Mouse (Mus musculus): ENCODE results near the gene Gm17455. TPM values are rescaled to one million over a fixed set of nuclear protein-coding genes. Genes with fewer than 3 reads are reported as not detected.

The Gm17455 gene
- polyA plus RNA-seq, 1 experiment from 2014 or later = 2.3 TPM

DNA sequence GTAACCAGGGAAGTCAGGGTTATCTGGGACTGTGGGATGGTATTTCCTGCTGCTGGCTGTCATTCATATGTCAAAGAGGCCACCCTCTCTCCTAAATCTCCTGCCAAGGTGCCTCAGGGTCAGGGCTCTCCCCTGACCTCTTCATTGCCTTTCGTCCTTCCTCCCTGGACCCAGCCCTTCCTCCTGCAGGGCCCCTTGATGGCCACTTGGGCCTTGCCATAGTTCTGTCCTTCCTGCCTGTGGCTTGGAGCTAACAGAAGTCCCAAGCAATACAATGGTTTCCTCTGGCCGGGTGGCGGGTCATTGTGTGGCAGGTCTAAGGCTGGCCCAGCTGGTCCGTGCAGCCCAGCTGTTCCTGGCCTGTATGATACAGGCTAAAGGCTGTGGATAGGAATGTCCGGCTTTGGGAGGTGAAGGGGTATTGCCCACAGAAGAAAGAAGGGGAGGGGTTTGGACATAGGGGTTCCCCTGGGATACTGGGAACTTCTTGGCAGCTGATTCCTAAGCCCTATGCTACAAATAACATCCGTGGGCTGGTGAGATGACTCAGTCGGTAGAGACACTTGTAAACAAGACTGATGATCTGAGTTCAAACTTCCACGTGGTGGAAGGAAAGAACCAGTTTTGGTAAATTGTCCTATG is 25.5 kb upstream of the Gm17455 start:
- 43% methylated on average over 8 of the region's 8 CpGs for WGBS
- ATAC-seq (ENCODE audit: insufficient number of reproducible peaks, low FRiP score, low TSS enrichment, low read depth) = no peak
- no peaks in the 10 kb centered on the region for H3K27me3 ChIP-seq
- H3K9me3 ChIP-seq (replicated peaks) = no peaks in the 10 kb centered on the region
- H3K4me2 ChIP-seq (replicated peaks) = no peak overlapping the region
- H3K9ac ChIP-seq = no peak overlapping the region
- no peak overlapping the region for H3K4me3 ChIP-seq (replicated peaks)
- peaks cover 19% of the 10 kb centered on the region for H3K4me1 ChIP-seq
- no peaks in the 10 kb centered on the region for H3K36me3 ChIP-seq
- H3K27ac ChIP-seq (replicated peaks) = no peak overlapping the region

DNA sequence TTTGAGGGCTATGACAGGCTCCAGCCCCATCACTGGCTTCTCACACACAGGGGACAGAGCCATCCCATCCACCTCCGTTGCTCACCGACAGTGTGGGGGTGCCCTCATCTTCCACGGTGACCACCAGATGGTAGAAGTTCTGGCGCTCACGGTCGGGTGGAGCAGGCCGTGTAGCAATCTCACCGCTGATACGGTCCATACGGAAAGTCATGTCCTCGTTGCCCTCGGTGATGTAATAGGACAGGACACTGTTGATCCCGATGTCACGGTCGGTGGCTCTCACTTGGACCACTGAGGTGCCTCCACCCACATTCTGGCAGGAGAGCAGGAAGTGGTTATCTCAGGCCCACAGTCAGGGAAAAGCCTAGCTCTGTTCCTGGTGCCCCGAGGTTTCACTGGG is 22.8 kb upstream of the Gm17455 start:
- Histone ChIP-seq H3K9me3 (replicated peaks) (no peaks in the 10 kb centered on the region), H3K27ac (replicated peaks) (no peak overlapping the region), H3K36me3 (no peaks in the 10 kb centered on the region), H3K4me2 (replicated peaks) (no peak overlapping the region), H3K4me3 (replicated peaks) (no peak overlapping the region), H3K27me3 (no peaks in the 10 kb centered on the region), H3K9ac (no peak overlapping the region), H3K4me1 (peaks cover 21% of the 10 kb centered on the region)
- 89% methylated on average over 16 of the region's 16 CpGs for WGBS
- ATAC-seq (ENCODE audit: insufficient number of reproducible peaks, low FRiP score, low TSS enrichment, low read depth) = no peak

DNA sequence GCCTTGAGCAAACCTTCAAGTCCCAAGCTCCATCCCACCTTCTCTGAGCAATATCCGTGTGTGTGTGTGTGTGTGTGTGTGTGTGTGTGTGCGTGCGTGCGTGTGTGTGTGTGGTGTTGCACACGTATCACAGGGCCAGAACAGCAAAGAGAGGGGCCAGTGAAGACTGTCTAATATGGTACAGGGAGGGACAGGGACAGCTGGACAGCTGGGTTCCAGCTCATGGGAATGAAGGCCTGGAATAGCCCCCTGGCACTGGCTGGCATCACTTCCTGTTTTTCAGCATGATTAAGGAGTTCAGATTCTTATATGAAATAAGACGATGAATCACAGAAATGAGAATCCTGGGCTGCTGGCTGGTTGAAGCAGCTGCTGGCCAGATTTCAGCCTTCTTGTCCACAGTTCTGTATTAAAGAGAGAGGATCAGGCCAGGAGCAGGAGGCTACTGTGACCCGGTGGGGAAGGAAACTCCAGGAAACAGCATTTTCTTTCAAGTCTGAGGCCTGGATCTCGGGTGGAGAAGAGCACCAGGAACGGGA is 20.0 kb upstream of the Gm17455 start:
- no peak for ATAC-seq (ENCODE audit: insufficient number of reproducible peaks, low FRiP score, low TSS enrichment, low read depth)
- H3K36me3 ChIP-seq = no peaks in the 10 kb centered on the region
- WGBS = 62% methylated on average over 9 of the region's 9 CpGs
- H3K27me3 ChIP-seq = no peaks in the 10 kb centered on the region
- peak overlapping the region; percentile 6; the same call in 1 of the 2 replicates for H3K27ac ChIP-seq (replicated peaks)
- no peaks in the 10 kb centered on the region for H3K9me3 ChIP-seq (replicated peaks)
- peaks cover 12% of the 10 kb centered on the region; the same call in 1 of the 2 replicates for H3K4me1 ChIP-seq
- no peak overlapping the region for H3K4me2 ChIP-seq (replicated peaks)
- no peak overlapping the region for H3K9ac ChIP-seq
- no peak overlapping the region for H3K4me3 ChIP-seq (replicated peaks)

DNA sequence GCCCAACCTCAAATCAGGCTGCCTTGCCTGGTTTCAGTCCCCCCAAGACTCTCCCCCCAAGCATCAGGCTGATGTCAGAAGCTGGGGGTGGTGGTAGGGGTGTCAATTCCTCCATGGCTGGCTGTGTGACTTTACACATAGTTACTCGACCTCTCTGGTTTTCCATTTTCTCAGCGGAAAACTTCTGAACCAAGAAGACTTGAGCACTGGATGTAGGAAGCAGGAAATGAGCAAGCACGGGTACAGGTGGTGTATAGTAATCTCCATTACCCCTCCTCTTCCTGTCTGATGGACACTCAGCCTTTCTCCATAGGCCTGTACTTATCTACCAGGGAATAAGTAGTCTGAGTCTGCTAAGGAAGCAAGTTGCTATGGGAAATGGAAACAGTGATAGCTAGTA is 19.3 kb upstream of the Gm17455 start:
- peak overlapping the region; percentile 6; the same call in 1 of the 2 replicates for H3K27ac ChIP-seq (replicated peaks)

DNA sequence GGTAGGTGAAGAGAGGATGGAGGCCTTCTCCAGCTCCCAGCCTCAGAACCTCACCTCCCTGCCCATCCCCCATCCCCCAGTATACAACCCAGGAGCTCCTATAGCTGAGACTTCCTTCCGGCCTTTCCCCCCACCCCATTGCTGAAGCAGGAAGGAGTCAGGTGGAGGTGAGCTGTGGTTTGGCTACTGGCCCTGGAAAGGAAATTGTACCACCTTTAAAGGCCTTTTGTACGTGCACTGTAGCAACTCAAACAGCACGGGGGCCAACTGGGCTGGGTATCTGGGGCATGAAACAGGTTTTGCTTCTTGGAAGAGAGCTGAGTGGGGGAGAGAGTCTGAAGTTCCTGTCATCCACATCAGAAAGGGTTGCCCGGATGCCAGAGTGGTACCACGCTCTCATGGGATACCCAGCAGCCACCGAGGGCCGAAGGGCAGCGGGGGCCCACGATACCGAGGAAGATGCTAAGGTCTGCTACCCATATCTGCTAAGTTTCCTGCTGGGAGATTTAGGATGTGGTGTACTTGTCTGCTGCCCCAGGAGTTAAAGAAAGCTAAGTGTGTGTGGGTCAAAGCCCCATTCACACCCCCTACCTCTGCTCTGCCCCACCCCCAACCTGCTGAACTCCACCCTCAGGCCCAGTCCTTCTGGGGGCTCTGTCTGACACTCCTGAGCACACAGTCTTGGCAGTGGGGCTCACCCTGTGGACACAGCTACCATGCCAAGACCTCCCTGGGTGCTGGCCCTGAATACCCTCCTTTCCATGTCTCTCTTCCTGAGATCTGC is 18.2 kb upstream of the Gm17455 start:
- Histone ChIP-seq H3K27ac (replicated peaks) (no peak overlapping the region; the same call in 1 of the 2 replicates), H3K36me3 (no peaks in the 10 kb centered on the region), H3K9ac (no peak overlapping the region), H3K9me3 (replicated peaks) (no peaks in the 10 kb centered on the region), H3K4me1 (peaks cover 12% of the 10 kb centered on the region; the same call in 1 of the 2 replicates), H3K4me3 (replicated peaks) (no peak overlapping the region), H3K27me3 (no peaks in the 10 kb centered on the region), H3K4me2 (replicated peaks) (no peak overlapping the region)
- WGBS = 65% methylated on average over 10 of the region's 10 CpGs
- no peak for ATAC-seq (ENCODE audit: insufficient number of reproducible peaks, low FRiP score, low TSS enrichment, low read depth)

More for the DNA sequence above, 19.3 kb upstream of the Gm17455 start:
- no peak for ATAC-seq (ENCODE audit: insufficient number of reproducible peaks, low FRiP score, low TSS enrichment, low read depth)
- peaks cover 12% of the 10 kb centered on the region; the same call in 1 of the 2 replicates for H3K4me1 ChIP-seq
- H3K4me2 ChIP-seq (replicated peaks) = no peak overlapping the region
- H3K27me3 ChIP-seq = no peaks in the 10 kb centered on the region
- no peaks in the 10 kb centered on the region for H3K36me3 ChIP-seq
- 58% methylated on average over 3 of the region's 3 CpGs for WGBS
- H3K4me3 ChIP-seq (replicated peaks) = no peak overlapping the region
- H3K9me3 ChIP-seq (replicated peaks) = no peaks in the 10 kb centered on the region
- no peak overlapping the region for H3K9ac ChIP-seq

DNA sequence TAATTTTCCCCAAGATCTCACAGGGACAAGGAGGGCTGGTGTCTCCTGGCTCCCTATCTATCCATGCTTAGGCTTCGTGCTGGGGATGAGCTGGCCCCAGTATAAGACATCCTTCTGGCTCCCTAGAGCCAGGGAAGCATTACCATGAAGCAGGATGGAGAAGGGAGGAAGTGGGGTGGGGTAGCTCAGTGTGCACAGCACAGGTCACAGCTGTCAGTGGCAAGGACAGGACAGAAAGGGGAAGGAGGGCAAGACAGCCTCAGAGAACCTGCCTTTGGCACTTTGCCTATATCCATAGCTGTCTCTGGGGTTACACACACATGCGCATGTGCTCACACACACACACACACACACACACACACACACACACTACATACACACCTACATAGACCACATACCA is 11.2 kb upstream of the Gm17455 start:
- H3K36me3 ChIP-seq = no peaks in the 10 kb centered on the region
- WGBS = 95% methylated on average over 2 of the region's 2 CpGs
- no peak for ATAC-seq (ENCODE audit: insufficient number of reproducible peaks, low FRiP score, low TSS enrichment, low read depth)

DNA sequence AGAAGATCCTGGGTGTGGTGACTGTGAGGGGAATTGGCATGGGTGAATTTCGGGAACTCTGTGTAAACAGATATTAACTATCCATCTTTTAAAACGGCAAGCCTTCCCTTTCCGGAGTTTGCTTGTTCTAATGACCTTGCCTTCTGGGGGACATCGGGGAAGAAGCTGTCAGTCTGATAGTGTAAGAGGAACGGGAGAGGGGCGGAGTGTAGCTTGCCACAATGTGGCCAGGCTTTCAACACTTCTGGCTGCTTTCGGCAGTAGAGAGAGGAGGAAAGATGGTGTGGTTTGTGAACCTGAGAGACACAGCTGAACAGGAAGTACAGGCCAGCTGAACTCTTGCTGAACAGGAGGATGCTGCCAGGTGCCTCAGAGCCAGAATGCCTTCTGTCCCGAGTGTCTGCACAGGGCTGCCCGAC is 10.1 kb upstream of the Gm17455 start:
- Histone ChIP-seq H3K36me3 (no peaks in the 10 kb centered on the region), H3K9me3 (replicated peaks) (no peaks in the 10 kb centered on the region), H3K9ac (no peak overlapping the region), H3K4me3 (replicated peaks) (no peak overlapping the region), H3K4me2 (replicated peaks) (no peak overlapping the region), H3K4me1 (peaks cover 8% of the 10 kb centered on the region; the same call in 1 of the 2 replicates), H3K27me3 (no peaks in the 10 kb centered on the region), H3K27ac (replicated peaks) (no peak overlapping the region)
- no peak for ATAC-seq (ENCODE audit: insufficient number of reproducible peaks, low FRiP score, low TSS enrichment, low read depth)
- 37% methylated on average over 9 of the region's 9 CpGs for WGBS

More for the DNA sequence above, 11.2 kb upstream of the Gm17455 start:
- H3K4me1 ChIP-seq = peaks cover 8% of the 10 kb centered on the region; the same call in 1 of the 2 replicates
- no peaks in the 10 kb centered on the region for H3K27me3 ChIP-seq
- H3K4me2 ChIP-seq (replicated peaks) = no peak overlapping the region
- H3K27ac ChIP-seq (replicated peaks) = no peak overlapping the region
- no peak overlapping the region for H3K9ac ChIP-seq
- no peaks in the 10 kb centered on the region for H3K9me3 ChIP-seq (replicated peaks)
- no peak overlapping the region for H3K4me3 ChIP-seq (replicated peaks)

DNA sequence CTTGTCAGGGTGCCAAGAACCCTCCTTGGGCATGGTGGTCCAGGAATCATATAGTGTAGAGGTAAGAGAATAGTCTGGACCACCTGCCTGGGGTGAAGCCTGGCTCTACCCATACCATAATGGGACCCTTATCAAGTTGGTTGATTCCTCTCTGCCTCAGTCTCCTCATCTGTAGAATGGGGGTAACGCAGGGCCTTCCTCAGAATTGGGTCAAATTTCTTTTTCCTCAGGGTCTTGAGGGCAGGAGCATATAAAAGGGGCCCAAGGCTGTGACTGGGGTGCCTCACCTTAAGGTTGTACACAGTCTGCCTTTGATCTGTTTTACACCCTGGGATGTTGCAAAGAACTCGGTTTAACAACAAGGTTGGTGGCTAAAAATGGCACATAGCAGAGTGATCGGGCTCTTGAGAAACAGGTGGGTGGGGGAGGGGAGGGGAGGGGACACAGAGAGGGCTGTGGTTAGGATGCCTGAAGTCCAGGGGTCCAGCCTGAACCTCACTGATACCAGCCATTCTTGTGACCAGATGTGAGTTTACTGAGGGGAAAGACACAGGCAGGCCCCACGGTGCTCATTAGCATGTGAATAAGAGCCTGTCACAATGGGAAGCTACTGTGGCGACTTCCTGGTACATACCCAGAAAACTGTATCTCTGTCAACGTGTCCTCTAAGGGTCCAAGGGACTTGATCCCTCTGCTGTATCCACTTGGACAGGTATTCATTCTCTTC is 9.2 kb upstream of the Gm17455 start:
- ATAC-seq (ENCODE audit: insufficient number of reproducible peaks, low FRiP score, low TSS enrichment, low read depth) = no peak
- Histone ChIP-seq H3K36me3 (no peaks in the 10 kb centered on the region), H3K27me3 (no peaks in the 10 kb centered on the region), H3K9me3 (replicated peaks) (no peaks in the 10 kb centered on the region), H3K27ac (replicated peaks) (no peak overlapping the region), H3K4me3 (replicated peaks) (no peak overlapping the region), H3K9ac (no peak overlapping the region), H3K4me1 (peaks cover 8% of the 10 kb centered on the region; the same call in 1 of the 2 replicates), H3K4me2 (replicated peaks) (no peak overlapping the region)
- 46% methylated on average over 6 of the region's 6 CpGs for WGBS

DNA sequence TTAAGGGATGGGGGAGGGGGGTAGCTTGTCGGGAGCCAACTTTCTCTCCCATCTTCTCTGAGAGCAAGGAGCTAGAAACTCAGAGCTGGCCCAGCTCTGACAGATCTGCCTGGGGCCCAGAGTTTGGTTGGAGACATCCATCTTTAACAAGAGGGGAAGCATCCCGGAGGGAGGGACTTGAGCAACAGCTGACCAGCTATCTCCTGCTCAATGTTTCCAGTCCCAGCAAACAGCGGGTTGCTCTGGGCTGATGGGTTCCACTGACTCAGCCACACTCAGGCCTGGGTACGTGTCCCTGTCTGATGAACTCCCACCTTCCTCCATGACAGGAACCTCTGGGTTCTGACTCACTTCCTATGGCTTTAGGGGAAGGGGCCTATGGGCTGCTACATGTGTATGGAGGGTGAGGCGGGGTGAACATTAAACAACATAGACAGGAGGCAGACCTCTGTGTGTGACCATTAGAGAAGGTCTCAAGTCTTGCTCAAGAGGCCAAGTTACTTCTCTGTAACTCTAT is 8.6 kb upstream of the Gm17455 start:
- no peak overlapping the region for H3K9ac ChIP-seq
- no peak overlapping the region for H3K27ac ChIP-seq (replicated peaks)
- H3K9me3 ChIP-seq (replicated peaks) = no peaks in the 10 kb centered on the region
- WGBS = 68% methylated on average over 5 of the region's 5 CpGs
- no peak for ATAC-seq (ENCODE audit: insufficient number of reproducible peaks, low FRiP score, low TSS enrichment, low read depth)
- H3K36me3 ChIP-seq = no peaks in the 10 kb centered on the region
- peaks cover 8% of the 10 kb centered on the region; the same call in 1 of the 2 replicates for H3K4me1 ChIP-seq
- no peaks in the 10 kb centered on the region for H3K27me3 ChIP-seq
- no peak overlapping the region for H3K4me3 ChIP-seq (replicated peaks)
- H3K4me2 ChIP-seq (replicated peaks) = no peak overlapping the region

DNA sequence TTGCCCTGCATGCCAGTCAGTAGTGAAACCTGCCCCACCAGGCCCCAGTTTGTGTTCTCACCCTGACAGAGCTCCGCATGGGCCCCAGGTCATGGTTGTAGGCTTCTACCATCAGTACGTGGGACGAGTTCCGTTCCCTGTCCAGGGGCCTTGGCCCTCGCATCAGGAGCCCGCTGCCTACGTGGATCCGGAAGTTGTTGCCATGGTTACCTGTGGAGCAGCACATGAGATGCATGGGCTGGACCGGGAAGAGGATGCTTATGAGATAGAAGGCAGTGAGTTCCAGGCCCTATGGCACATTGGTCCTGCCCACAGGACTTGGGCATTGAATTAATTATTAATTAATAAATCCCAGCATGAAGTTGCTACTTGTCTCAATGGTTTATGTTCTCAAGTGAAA is 7.9 kb upstream of the Gm17455 start:
- Histone ChIP-seq H3K4me1 (peaks cover 8% of the 10 kb centered on the region; the same call in 1 of the 2 replicates), H3K27ac (replicated peaks) (no peak overlapping the region), H3K36me3 (no peaks in the 10 kb centered on the region), H3K9ac (no peak overlapping the region), H3K4me3 (replicated peaks) (no peak overlapping the region), H3K4me2 (replicated peaks) (no peak overlapping the region), H3K9me3 (replicated peaks) (no peaks in the 10 kb centered on the region), H3K27me3 (no peaks in the 10 kb centered on the region)
- ATAC-seq (ENCODE audit: insufficient number of reproducible peaks, low FRiP score, low TSS enrichment, low read depth) = no peak
- WGBS = 95% methylated on average over 9 of the region's 9 CpGs

DNA sequence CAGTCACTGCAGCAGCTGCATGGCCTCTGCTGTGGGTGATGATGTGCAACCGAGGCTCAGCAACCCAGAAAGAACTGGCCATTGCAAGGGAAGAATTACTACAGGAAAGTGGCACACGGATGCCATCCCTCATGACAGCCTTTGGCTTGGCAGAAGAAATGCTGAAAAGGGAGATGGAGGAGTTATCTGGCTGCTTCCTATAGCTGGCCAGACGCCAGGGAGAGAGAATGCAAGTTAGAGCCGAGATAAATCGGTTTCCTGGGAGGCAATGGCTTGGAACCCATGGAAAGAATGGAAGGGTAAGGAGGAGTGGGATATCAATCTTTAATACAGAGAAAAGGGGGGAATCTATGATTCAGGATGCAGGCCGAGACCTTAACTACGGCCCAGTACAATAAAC is 4.6 kb upstream of the Gm17455 start:
- H3K4me1 ChIP-seq = peaks cover 2% of the 10 kb centered on the region; the same call in 1 of the 2 replicates
- H3K9me3 ChIP-seq (replicated peaks) = no peaks in the 10 kb centered on the region
- 76% methylated on average over 7 of the region's 7 CpGs for WGBS
- H3K4me2 ChIP-seq (replicated peaks) = no peak overlapping the region
- H3K4me3 ChIP-seq (replicated peaks) = no peak overlapping the region
- ATAC-seq (ENCODE audit: insufficient number of reproducible peaks, low FRiP score, low TSS enrichment, low read depth) = no peak
- no peak overlapping the region for H3K27ac ChIP-seq (replicated peaks)
- no peaks in the 10 kb centered on the region for H3K36me3 ChIP-seq
- H3K9ac ChIP-seq = no peak overlapping the region
- no peaks in the 10 kb centered on the region for H3K27me3 ChIP-seq
